Mouse (Mus musculus) liver (tissue): ENCODE results near the gene Smc5.

Experiments used
- DNase-seq: peaks from one replicate; pipeline ENCODE4 v3.0.0-alpha.2; 2020; ENCODE audit warnings: mixed read lengths

Smc5 gene

DNA sequence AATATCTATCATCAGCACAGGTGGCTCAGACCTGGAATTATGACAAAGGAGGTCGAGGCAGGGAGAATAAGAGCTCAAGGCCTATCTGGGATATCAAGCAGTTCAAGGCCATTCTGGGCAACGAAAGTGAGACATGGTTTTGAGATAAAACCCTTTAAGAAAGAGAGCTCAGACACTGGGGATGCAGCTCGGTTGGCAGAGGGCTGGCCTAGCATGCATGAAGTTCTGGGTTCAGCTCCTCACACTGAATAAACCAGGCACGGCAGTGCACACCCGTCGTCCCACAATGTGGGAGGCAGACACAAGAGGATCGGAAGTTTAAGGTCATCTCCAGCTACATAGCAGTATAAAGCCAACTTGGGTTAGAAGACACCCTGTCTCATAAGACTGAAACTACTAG is 84.7 kb downstream of the Smc5 start:
- no peak for DNase-seq

- DNase-seq, result no peak
Measured at GRCm38 (mm10) chr19:23187732-23188131, 86.0 kb downstream of the Smc5 start.

GRCm38 (mm10) chr19:23184068-23184467 is 89.6 kb downstream of the Smc5 start:
- no peak for DNase-seq

DNA sequence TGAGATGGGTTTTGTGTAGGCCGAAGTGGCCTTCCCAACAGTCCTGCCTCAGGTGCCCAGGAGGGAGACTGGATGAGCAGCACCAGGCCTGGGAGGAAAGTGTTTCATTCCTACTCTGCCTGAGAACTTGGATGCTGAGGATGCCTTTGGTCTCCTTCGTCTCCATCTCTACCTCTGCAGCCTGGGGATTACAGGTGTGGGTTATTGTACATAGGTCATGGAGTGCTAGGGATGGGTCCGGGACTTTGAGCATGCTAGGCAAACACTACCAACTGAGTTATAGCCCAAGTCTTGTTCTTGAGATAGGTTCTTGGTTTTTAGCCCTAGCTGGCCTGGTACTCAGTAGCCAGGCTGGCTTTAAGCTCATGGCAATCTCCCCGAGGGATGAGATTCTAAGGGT is 90.2 kb downstream of the Smc5 start:
- DNase-seq, result no peak

- DNase-seq, result no peak
Measured at GRCm38 (mm10) chr19:23178533-23178932, 95.2 kb downstream of the Smc5 start.

DNA sequence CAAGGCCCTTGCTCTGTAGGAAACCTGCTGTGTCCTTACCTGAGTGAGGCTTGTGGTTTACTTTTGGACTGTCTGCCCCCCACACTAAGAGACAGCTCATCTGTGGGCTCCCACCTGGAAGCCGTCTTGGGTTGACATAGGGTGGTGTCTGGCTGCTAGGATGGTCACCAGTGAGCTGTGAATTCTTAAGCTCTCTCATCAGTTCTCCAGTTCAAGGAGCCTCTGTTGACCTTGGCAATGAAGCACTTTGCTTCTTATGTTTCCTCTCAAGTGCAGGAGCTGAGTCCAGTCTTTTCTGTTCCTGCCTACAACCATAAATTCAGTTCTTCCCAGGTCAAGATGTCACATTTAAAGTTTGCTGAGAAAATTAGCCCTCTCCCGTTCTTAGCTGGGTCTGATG is 98.2 kb downstream of the Smc5 start:
- DNase-seq, result no peak

GRCm38 (mm10) chr19:23175090-23175489 is 98.6 kb downstream of the Smc5 start:
- no peak for DNase-seq

DNA sequence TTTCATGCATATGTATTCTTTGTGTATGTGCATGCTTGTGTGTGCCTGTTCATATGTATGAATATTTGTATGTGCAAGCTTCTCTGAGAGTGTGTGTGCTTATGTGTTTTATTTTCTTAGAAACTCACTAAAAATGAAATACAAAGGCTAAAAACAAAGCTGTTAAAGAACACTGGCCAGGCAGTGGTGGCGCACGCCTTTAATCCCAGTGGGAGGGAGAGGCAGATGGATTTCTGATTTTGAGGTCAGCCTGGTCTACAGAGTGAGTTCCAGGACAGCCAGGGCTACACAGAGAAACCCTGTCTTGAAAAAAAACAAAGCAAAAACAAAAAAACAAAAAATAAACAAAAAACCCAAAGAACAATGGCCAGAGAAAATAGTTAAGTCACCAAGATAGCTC is 102.6 kb downstream of the Smc5 start:
- DNase-seq, result no peak

- no peak for DNase-seq
Measured at GRCm38 (mm10) chr19:23170476-23170875, 103.2 kb downstream of the Smc5 start.

GRCm38 (mm10) chr19:23169659-23170050 is 104.0 kb downstream of the Smc5 start:
- DNase-seq, result no peak

DNA sequence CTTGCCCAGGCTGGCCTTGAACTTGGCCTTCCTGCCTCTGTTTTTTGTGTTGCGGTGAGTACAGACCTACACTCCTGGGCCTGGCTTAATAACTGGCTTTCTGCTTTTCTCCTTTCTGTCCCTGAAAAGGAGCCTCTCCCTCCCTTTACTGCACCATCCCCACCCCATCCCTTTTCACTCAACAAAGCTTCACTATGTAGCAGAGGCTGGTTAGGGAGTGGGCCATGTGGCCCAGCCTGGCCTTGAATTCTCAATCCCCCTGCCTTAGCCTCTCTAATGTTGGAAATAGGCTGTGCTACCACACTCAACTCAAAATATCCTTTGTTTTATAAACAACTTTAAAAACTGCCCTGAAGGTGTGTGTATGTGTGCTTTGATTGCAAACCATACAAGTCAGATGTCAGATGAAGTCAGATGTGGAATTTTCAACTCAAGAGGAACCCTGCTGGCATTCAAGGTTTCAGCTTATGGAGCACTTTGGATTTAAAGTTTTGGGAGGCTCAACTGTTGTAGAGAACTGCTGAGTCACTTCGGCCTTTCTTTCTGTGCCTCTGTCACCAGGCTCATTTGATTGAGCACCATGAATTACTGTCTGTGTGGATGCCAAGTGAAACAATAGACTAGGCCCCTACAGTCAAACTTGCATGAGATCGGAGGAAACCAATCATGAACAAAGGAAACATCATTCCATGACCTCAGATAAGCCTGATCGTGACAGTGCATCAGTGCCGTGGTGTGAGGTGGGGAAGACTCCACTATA is 104.6 kb downstream of the Smc5 start:
- no peak for DNase-seq

- no peak for DNase-seq
Measured at GRCm38 (mm10) chr19:23166550-23167284, 107.0 kb downstream of the Smc5 start.

DNA sequence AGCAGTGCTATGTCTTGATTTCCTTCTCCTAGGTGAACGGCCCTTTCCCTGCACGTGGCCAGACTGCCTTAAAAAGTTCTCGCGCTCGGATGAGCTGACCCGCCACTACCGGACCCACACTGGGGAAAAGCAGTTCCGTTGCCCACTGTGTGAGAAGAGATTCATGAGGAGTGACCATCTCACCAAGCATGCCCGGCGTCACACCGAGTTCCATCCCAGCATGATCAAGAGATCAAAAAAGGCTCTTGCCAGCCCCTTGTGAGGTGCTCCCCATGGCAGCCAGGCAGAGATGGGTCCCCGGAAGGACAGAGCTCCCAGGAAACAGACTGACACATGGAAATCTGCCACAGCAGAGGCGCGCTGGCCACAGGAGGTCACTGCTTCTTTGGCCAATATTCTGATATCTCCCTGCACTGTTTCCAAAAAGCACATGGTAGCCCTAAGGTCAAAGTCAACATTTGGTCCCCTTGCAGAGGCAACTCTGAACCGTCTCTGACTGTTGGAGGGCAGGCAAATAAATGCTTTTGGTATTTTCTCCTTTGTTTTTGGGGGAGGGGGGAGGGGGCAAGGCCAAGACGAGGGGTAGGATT is 109.0 kb downstream of the Smc5 start:
- DNase-seq, result no peak

DNA sequence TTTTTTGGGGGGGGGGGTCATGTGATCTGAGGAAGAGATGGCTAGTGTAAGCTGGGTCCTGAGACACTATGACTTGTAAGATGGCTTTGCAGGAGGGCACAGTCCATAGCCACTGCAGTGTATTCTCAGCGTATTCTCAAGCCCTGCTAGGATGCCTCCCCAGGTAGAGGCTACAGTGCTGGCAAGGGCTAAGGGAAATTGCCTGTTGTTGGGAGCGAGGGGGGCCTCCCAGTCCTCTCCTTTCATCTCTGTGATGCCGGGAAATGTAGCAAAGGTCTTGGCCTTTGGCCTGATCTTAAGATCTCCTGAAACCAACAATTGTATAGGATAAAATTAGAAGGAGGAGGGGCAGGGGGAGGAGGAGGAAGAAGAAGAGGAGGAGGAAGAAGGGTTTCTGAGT is 110.3 kb downstream of the Smc5 start:
- DNase-seq, result no peak

DNA sequence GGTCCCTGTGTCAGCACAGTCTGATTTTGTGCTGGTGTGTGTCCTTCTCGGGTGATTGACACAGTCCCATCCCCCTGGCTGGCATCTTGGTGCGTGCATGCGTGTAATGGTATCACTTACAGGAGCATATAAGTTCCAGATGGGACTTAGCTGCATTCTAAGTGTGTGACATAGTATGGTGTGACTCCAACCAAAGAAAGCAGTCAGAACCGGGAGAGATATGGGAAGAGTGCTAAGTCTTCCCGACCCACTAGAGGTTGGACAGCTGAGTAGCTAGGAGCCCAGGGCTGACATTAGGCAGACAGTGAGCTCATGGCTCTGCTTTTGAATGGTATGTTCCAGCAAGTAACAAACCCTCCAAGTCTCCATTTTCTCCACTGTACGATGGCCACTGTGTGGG is 110.8 kb downstream of the Smc5 start:
- no peak for DNase-seq

DNA sequence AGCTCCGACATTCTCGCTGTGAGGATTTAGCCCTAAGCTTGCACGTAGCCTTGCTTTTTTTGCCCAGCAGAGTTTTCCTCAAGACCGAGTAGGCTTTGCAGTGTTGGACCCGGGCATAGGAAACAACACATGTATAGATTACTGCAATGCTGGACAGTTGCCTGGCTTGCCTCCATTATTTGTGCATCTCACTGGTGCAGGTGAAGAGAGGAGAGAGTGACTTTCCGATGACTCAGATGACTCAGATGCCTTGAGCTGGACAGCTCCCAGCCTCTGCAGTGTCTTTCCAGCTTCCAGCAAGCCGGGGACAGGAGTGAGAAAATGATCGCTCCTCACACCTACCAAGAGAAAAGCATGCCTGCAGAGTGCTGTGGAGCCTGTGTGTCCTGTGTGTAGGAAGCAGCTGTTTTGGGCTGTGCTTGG is 111.3 kb downstream of the Smc5 start:
- no peak for DNase-seq

- no peak for DNase-seq
Measured at GRCm38 (mm10) chr19:23159780-23160395, 113.8 kb downstream of the Smc5 start.
